Mouse (Mus musculus): ENCODE measurements around the gene Fcrlb.

GRCm38 (mm10) chr1:170958225-170958624 lies 45.5 kb upstream of the Fcrlb start:
- TF ChIP-seq CTCF (IDR thresholded peaks at IDR 0.05; ENCODE audit: borderline replicate concordance, insufficient read depth, low read length) (no peak), POLR2A (IDR thresholded peaks at IDR 0.05; ENCODE audit: low read depth, low read length) (no peak)

All from embryonic fibroblast, embryonic 13.5 days (primary cell).